23 mouse cellular contexts compared by ENCODE assay signal in genomic region chr4:31171190-31171589, GRCm38 (mm10).
"Had no signal": no experiment of that assay in that cellular context is flagged by ENCODE, and none has a peak within 500 bp of the region (broad histone marks: within the 10 kb centered on the region; RNA-seq: fewer than 3 reads in every experiment).

No protein-coding gene starts in this region.

- H3K4me1 ChIP-seq: limb, embryonic 12.5 days; limb, embryonic 15.5 days; midbrain, embryonic 10.5 days; midbrain, embryonic 15.5 days had no signal

- H3K9me3 ChIP-seq: limb, embryonic 12.5 days; limb, embryonic 15.5 days; midbrain, embryonic 10.5 days; midbrain, embryonic 15.5 days had no signal

- H3K27me3 ChIP-seq: limb, embryonic 12.5 days; limb, embryonic 15.5 days; midbrain, embryonic 15.5 days had no signal

- H3K9ac ChIP-seq: limb, embryonic 12.5 days; limb, embryonic 15.5 days; liver, embryonic 14.5 days; liver, postnatal 0 days; lung, embryonic 14.5 days; midbrain, embryonic 15.5 days had no signal

- H3K36me3 ChIP-seq: limb, embryonic 12.5 days; limb, embryonic 15.5 days; midbrain, embryonic 10.5 days; midbrain, embryonic 15.5 days had no signal

- DNase-seq: kidney, adult 18-20 months; kidney, postnatal 10 days; kidney, postnatal 4 days; left cerebral cortex, postnatal 4 days; liver, postnatal 0 days; lung, embryonic 14.5 days; right cerebral cortex, adult 18-20 months; right cerebral cortex, postnatal 14 days; right cerebral cortex, postnatal 4 days; thymus, adult 2 months; thymus, postnatal 14 days; thymus, postnatal 4 days had no signal

- H3K4me3 ChIP-seq: limb, embryonic 12.5 days; limb, embryonic 15.5 days; midbrain, embryonic 10.5 days; midbrain, embryonic 15.5 days had no signal

- H3K27ac ChIP-seq: limb, embryonic 12.5 days; limb, embryonic 15.5 days; liver, embryonic 14.5 days; macrophage; midbrain, embryonic 10.5 days; midbrain, embryonic 15.5 days; stomach, postnatal 0 days had no signal

- H3K4me2 ChIP-seq: limb, embryonic 12.5 days; limb, embryonic 15.5 days; liver, embryonic 11.5 days; lung, embryonic 14.5 days; midbrain, embryonic 15.5 days had no signal

- ATAC-seq: inflammation-experienced regulatory T-cells, adult 6 months; intestine, embryonic 16.5 days; liver, postnatal 0 days; lung, postnatal 0 days; midbrain, embryonic 15.5 days had no signal
